ENCODE assay signal across 26 mouse cellular contexts in the genomic region with DNA sequence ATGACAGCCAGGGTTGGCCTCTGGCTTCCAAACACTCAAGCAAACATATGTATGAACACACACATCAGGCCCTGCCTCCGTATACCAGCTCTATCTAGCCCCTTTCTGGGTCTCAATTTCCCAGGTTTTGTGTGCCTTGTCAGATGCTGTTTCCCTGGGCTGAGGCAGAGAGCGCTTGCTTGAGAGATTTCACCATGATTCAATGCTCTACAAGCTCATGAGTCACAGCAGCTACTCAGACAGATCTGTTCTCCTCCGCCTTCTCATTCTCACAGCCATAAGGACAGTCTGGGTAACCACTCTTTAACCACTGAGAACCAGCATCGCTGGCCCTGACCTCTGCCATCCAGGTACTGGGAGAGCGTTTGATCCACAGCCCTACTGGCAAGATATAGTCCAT. TPM values are rescaled to one million over a fixed set of nuclear protein-coding genes. Genes with fewer than 3 reads are reported as not detected.
DNase-seq lines count a peak whose midpoint lies in the region; ATAC-seq lines count a peak whose summit lies in the region.
"Had no signal": no experiment of that assay in that cellular context is flagged by ENCODE, and none has a peak within 500 bp of the region (broad histone marks: within the 10 kb centered on the region; RNA-seq: fewer than 3 reads in every experiment).

No protein-coding gene starts in this region.

- WGBS in hindbrain, embryonic 12.5 days = 95% methylated on average over 5 of the region's 5 CpGs

- H3K4me1 ChIP-seq in hindbrain, embryonic 12.5 days = no peaks in the 10 kb centered on the region
- H3K4me1 ChIP-seq: embryonic facial prominence, embryonic 12.5 days; hindbrain, embryonic 13.5 days; limb, embryonic 15.5 days; midbrain, embryonic 13.5 days had no signal

- peak; percentile 39 to 54 for DNase-seq in frontal cortex, postnatal 36 days (ENCODE audit: low spot score in 2 of 2)
- no peak for DNase-seq in frontal cortex, postnatal 25 days (ENCODE audit: low spot score in 2 of 2)
- DNase-seq in left cerebral cortex, adult 18-20 months (ENCODE audit: low spot score in 2 of 2) = peak; percentile 25 to 36
- no peak for DNase-seq in left cerebral cortex, postnatal 10 days (ENCODE audit: extremely low spot score in 1 of 2, low spot score in 2 of 2)
- peak; percentile 40 to 47 for DNase-seq in left cerebral cortex, postnatal 14 days (ENCODE audit: low spot score in 2 of 2)
- DNase-seq: adrenal gland, postnatal 36 days; cerebellum, adult 11-12 months; cerebellum, postnatal 14 days; forebrain, postnatal 0 days; gastrocnemius, postnatal 14 days; heart, adult 2 months; kidney, adult 11 months; lung, embryonic 14.5 days had no signal

- no peaks in the 10 kb centered on the region for H3K36me3 ChIP-seq in hindbrain, embryonic 12.5 days
- H3K36me3 ChIP-seq: embryonic facial prominence, embryonic 12.5 days; hindbrain, embryonic 13.5 days; limb, embryonic 15.5 days; midbrain, embryonic 13.5 days had no signal

- intact Hi-C loops in left cerebral cortex, postnatal 10 days (cut with DNase I) = no loop called here
- intact Hi-C loops in left cerebral cortex, postnatal 14 days (cut with DNase I) = no loop called here

- H3K27ac ChIP-seq in hindbrain, embryonic 12.5 days = no peak overlapping the region
- H3K27ac ChIP-seq: embryonic facial prominence, embryonic 12.5 days; heart, adult 2 months; hindbrain, embryonic 13.5 days; kidney, postnatal 0 days; limb, embryonic 15.5 days; liver, embryonic 14.5 days; midbrain, embryonic 13.5 days; stomach, postnatal 0 days had no signal

- H3K9me3 ChIP-seq in hindbrain, embryonic 12.5 days (replicated peaks) = no peaks in the 10 kb centered on the region
- H3K9me3 ChIP-seq: embryonic facial prominence, embryonic 12.5 days; hindbrain, embryonic 13.5 days; limb, embryonic 15.5 days; midbrain, embryonic 13.5 days had no signal

- H3K4me3 ChIP-seq in hindbrain, embryonic 12.5 days = no peak overlapping the region
- H3K4me3 ChIP-seq: embryonic facial prominence, embryonic 12.5 days; heart, adult 2 months; hindbrain, embryonic 13.5 days; limb, embryonic 15.5 days; midbrain, embryonic 13.5 days had no signal

- ATAC-seq in hindbrain, embryonic 12.5 days (ENCODE audit: low FRiP score) = no peak
- no peak for ATAC-seq in cerebellum, adult (ENCODE audit: insufficient number of reproducible peaks, low FRiP score, low TSS enrichment)
- ATAC-seq: CD4-positive, CD25-positive, alpha-beta regulatory T cell, adult 4 months; forebrain, postnatal 0 days; midbrain, embryonic 13.5 days had no signal

- H3K4me2 ChIP-seq in hindbrain, embryonic 12.5 days (replicated peaks) = no peak overlapping the region
- H3K4me2 ChIP-seq: embryonic facial prominence, embryonic 12.5 days; hindbrain, embryonic 13.5 days; limb, embryonic 15.5 days; lung, embryonic 14.5 days; midbrain, embryonic 13.5 days had no signal

- H3K27me3 ChIP-seq in hindbrain, embryonic 12.5 days = no peaks in the 10 kb centered on the region
- H3K27me3 ChIP-seq: embryonic facial prominence, embryonic 12.5 days; hindbrain, embryonic 13.5 days; limb, embryonic 15.5 days; midbrain, embryonic 13.5 days had no signal

- no peak overlapping the region for H3K9ac ChIP-seq in hindbrain, embryonic 12.5 days
- H3K9ac ChIP-seq: embryonic facial prominence, embryonic 12.5 days; forebrain, postnatal 0 days; hindbrain, embryonic 13.5 days; limb, embryonic 15.5 days; liver, embryonic 14.5 days; lung, embryonic 14.5 days; midbrain, embryonic 13.5 days had no signal

RNA-seq across cellular contexts. Expression of gene Syt17, which starts 57.3 kb away (rescaled TPM):
- total RNA-seq in left cerebral cortex, adult 18-20 months (2021) = 10 to 100 TPM; 57.4 to 57.5 TPM
- 10 to 100 TPM; 47.9 to 51.3 TPM for total RNA-seq in left cerebral cortex, postnatal 10 days (2021)
- 10 to 100 TPM; 61.8 to 68.6 TPM for total RNA-seq in left cerebral cortex, postnatal 14 days (2021)
- polyA plus RNA-seq in hindbrain, embryonic 12.5 days (2016; fragmentation: Nextera tagmentation; extraction: Ambion mirVana) = 6.1 and 6.4 TPM in 2 replicates
- total RNA-seq: megakaryocyte, adult 5-6 weeks; monocyte, adult 5-6 weeks; neutrophil, adult 5-6 weeks had no signal

Comparison
In these comparisons a context has a peak if more than half of its experiments do, and no peak if none do; other contexts are left out.
1. DNase-seq: peak in frontal cortex, postnatal 36 days (2 of 2), left cerebral cortex, adult 18-20 months (2 of 2) and left cerebral cortex, postnatal 14 days (2 of 2); none in frontal cortex, postnatal 25 days (0 of 2) and left cerebral cortex, postnatal 10 days (0 of 2).